Mouse (Mus musculus): ENCODE measurements around the gene Jade1. TPM values are rescaled to one million over a fixed set of nuclear protein-coding genes. Genes with fewer than 3 reads are reported as not detected.

The Jade1 gene
- polyA plus RNA-seq, 1 experiment from 2014 or later: 22.1 TPM

GRCm38 (mm10) chr3:41556451-41557266 lies 1.1 kb downstream of the Jade1 start:
- no peak overlapping the region for H3K9ac ChIP-seq (ENCODE audit: low read depth, low read length)
- WGBS: 79% methylated on average over 10 of the region's 11 CpGs
- H3K27me3 ChIP-seq (ENCODE audit: control insufficient read depth, insufficient read depth, low read length): no peaks in the 10 kb centered on the region
- no peak overlapping the region for H3K4me3 ChIP-seq (ENCODE audit: low read length)
- H3K27ac ChIP-seq (ENCODE audit: low read depth, low read length): no peak overlapping the region
- H3K9me3 ChIP-seq (ENCODE audit: control insufficient read depth, low read length): no peaks in the 10 kb centered on the region; the same call in 1 of the 2 replicates
- H3K36me3 ChIP-seq (ENCODE audit: control insufficient read depth, insufficient read depth, low read length): no peaks in the 10 kb centered on the region
- no peak for ATAC-seq (ENCODE audit: low FRiP score, low TSS enrichment)
- H3K4me1 ChIP-seq (ENCODE audit: control insufficient read depth, insufficient read depth, low read length): no peaks in the 10 kb centered on the region
- H3K4me2 ChIP-seq (replicated peaks; ENCODE audit: low read depth, low read length): no peak overlapping the region

- no peak overlapping the region for H3K9ac ChIP-seq (ENCODE audit: low read depth, low read length)
- H3K4me3 ChIP-seq (ENCODE audit: low read length): no peak overlapping the region
- no peak for ATAC-seq (ENCODE audit: low FRiP score, low TSS enrichment)
- H3K27ac ChIP-seq (ENCODE audit: low read depth, low read length): no peak overlapping the region
- no peaks in the 10 kb centered on the region for H3K36me3 ChIP-seq (ENCODE audit: control insufficient read depth, insufficient read depth, low read length)
- no peaks in the 10 kb centered on the region for H3K4me1 ChIP-seq (ENCODE audit: control insufficient read depth, insufficient read depth, low read length)
- no peak overlapping the region for H3K4me2 ChIP-seq (replicated peaks; ENCODE audit: low read depth, low read length)
- 86% methylated on average over 19 of the region's 19 CpGs for WGBS
- H3K27me3 ChIP-seq (ENCODE audit: control insufficient read depth, insufficient read depth, low read length): no peaks in the 10 kb centered on the region
- no peaks in the 10 kb centered on the region; the same call in 1 of the 2 replicates for H3K9me3 ChIP-seq (ENCODE audit: control insufficient read depth, low read length)
These were observed 1.9 kb downstream of the Jade1 start for GRCm38 (mm10) chr3:41557267-41557995.

- Histone ChIP-seq H3K9me3 (ENCODE audit: control insufficient read depth, low read length) (no peaks in the 10 kb centered on the region; the same call in 1 of the 2 replicates), H3K27ac (ENCODE audit: low read depth, low read length) (no peak overlapping the region), H3K4me2 (replicated peaks; ENCODE audit: low read depth, low read length) (no peak overlapping the region), H3K4me3 (ENCODE audit: low read length) (no peak overlapping the region), H3K4me1 (ENCODE audit: control insufficient read depth, insufficient read depth, low read length) (no peaks in the 10 kb centered on the region), H3K27me3 (ENCODE audit: control insufficient read depth, insufficient read depth, low read length) (no peaks in the 10 kb centered on the region), H3K36me3 (ENCODE audit: control insufficient read depth, insufficient read depth, low read length) (no peaks in the 10 kb centered on the region), H3K9ac (ENCODE audit: low read depth, low read length) (no peak overlapping the region)
- WGBS: 89% methylated on average over 6 of the region's 6 CpGs
- no peak for ATAC-seq (ENCODE audit: low FRiP score, low TSS enrichment)
These were observed 5.0 kb downstream of the Jade1 start for GRCm38 (mm10) chr3:41560489-41560888.

GRCm38 (mm10) chr3:41561787-41562186 lies 6.3 kb downstream of the Jade1 start:
- Histone ChIP-seq H3K36me3 (ENCODE audit: control insufficient read depth, insufficient read depth, low read length) (no peaks in the 10 kb centered on the region), H3K4me3 (ENCODE audit: low read length) (no peak overlapping the region), H3K4me1 (ENCODE audit: control insufficient read depth, insufficient read depth, low read length) (no peaks in the 10 kb centered on the region; the same call in 1 of the 2 replicates), H3K4me2 (replicated peaks; ENCODE audit: low read depth, low read length) (no peak overlapping the region), H3K9me3 (ENCODE audit: control insufficient read depth, low read length) (no peaks in the 10 kb centered on the region), H3K27me3 (ENCODE audit: control insufficient read depth, insufficient read depth, low read length) (no peaks in the 10 kb centered on the region), H3K9ac (ENCODE audit: low read depth, low read length) (no peak overlapping the region), H3K27ac (ENCODE audit: low read depth, low read length) (no peak overlapping the region)
- WGBS: 89% methylated on average over 5 of the region's 5 CpGs
- no peak for ATAC-seq (ENCODE audit: low FRiP score, low TSS enrichment)

GRCm38 (mm10) chr3:41563211-41563931 lies 7.8 kb downstream of the Jade1 start:
- no peaks in the 10 kb centered on the region for H3K36me3 ChIP-seq (ENCODE audit: control insufficient read depth, insufficient read depth, low read length)
- peak; percentile 69 for ATAC-seq (ENCODE audit: low FRiP score, low TSS enrichment)
- H3K9ac ChIP-seq (ENCODE audit: low read depth, low read length): peak overlapping the region; percentile 89
- peak overlapping the region; percentile 60 for H3K4me3 ChIP-seq (ENCODE audit: low read length)
- H3K4me2 ChIP-seq (replicated peaks; ENCODE audit: low read depth, low read length): peak overlapping the region; percentile 87
- no peaks in the 10 kb centered on the region for H3K27me3 ChIP-seq (ENCODE audit: control insufficient read depth, insufficient read depth, low read length)
- WGBS: under 1% methylated on average over 74 of the region's 81 CpGs
- H3K9me3 ChIP-seq (ENCODE audit: control insufficient read depth, low read length): no peaks in the 10 kb centered on the region
- H3K4me1 ChIP-seq (ENCODE audit: control insufficient read depth, insufficient read depth, low read length): no peaks in the 10 kb centered on the region; the same call in 1 of the 2 replicates
- peak overlapping the region; percentile 64 for H3K27ac ChIP-seq (ENCODE audit: low read depth, low read length)

- no peak for ATAC-seq (ENCODE audit: low FRiP score, low TSS enrichment)
- H3K4me1 ChIP-seq (ENCODE audit: control insufficient read depth, insufficient read depth, low read length): no peaks in the 10 kb centered on the region; the same call in 1 of the 2 replicates
- H3K9me3 ChIP-seq (ENCODE audit: control insufficient read depth, low read length): no peaks in the 10 kb centered on the region
- 0% methylated on average over 7 of the region's 7 CpGs for WGBS
- no peaks in the 10 kb centered on the region for H3K27me3 ChIP-seq (ENCODE audit: control insufficient read depth, insufficient read depth, low read length)
- H3K4me2 ChIP-seq (replicated peaks; ENCODE audit: low read depth, low read length): peak overlapping the region; percentile 87
- H3K27ac ChIP-seq (ENCODE audit: low read depth, low read length): peak overlapping the region; percentile 64
- no peaks in the 10 kb centered on the region for H3K36me3 ChIP-seq (ENCODE audit: control insufficient read depth, insufficient read depth, low read length)
- H3K4me3 ChIP-seq (ENCODE audit: low read length): peak overlapping the region; percentile 60
- H3K9ac ChIP-seq (ENCODE audit: low read depth, low read length): peak overlapping the region; percentile 89
These were observed 8.5 kb downstream of the Jade1 start for GRCm38 (mm10) chr3:41563997-41564396.

GRCm38 (mm10) chr3:41564471-41565213 lies 9.1 kb downstream of the Jade1 start:
- H3K9ac ChIP-seq (ENCODE audit: low read depth, low read length): peak overlapping the region; percentile 89
- H3K36me3 ChIP-seq (ENCODE audit: control insufficient read depth, insufficient read depth, low read length): no peaks in the 10 kb centered on the region
- H3K27me3 ChIP-seq (ENCODE audit: control insufficient read depth, insufficient read depth, low read length): no peaks in the 10 kb centered on the region
- peak; percentile 61 for ATAC-seq (ENCODE audit: low FRiP score, low TSS enrichment)
- under 1% methylated on average over 47 of the region's 60 CpGs for WGBS
- H3K4me2 ChIP-seq (replicated peaks; ENCODE audit: low read depth, low read length): peak overlapping the region; percentile 87
- peak overlapping the region; percentile 97 for H3K27ac ChIP-seq (ENCODE audit: low read depth, low read length)
- H3K9me3 ChIP-seq (ENCODE audit: control insufficient read depth, low read length): no peaks in the 10 kb centered on the region
- peak overlapping the region; percentile 60 for H3K4me3 ChIP-seq (ENCODE audit: low read length)
- no peaks in the 10 kb centered on the region; the same call in 1 of the 2 replicates for H3K4me1 ChIP-seq (ENCODE audit: control insufficient read depth, insufficient read depth, low read length)

GRCm38 (mm10) chr3:41565410-41565823 lies 9.9 kb downstream of the Jade1 start:
- peak overlapping the region; percentile 97 for H3K27ac ChIP-seq (ENCODE audit: low read depth, low read length)
- H3K4me3 ChIP-seq (ENCODE audit: low read length): peak overlapping the region; percentile 60
- peak overlapping the region; percentile 87 for H3K4me2 ChIP-seq (replicated peaks; ENCODE audit: low read depth, low read length)
- peak; percentile 66 for ATAC-seq (ENCODE audit: low FRiP score, low TSS enrichment)
- peak overlapping the region; percentile 89 for H3K9ac ChIP-seq (ENCODE audit: low read depth, low read length)
- H3K4me1 ChIP-seq (ENCODE audit: control insufficient read depth, insufficient read depth, low read length): no peaks in the 10 kb centered on the region; the same call in 1 of the 2 replicates
- no peaks in the 10 kb centered on the region for H3K9me3 ChIP-seq (ENCODE audit: control insufficient read depth, low read length)
- H3K27me3 ChIP-seq (ENCODE audit: control insufficient read depth, insufficient read depth, low read length): no peaks in the 10 kb centered on the region
- under 1% methylated on average over 29 of the region's 61 CpGs for WGBS
- no peaks in the 10 kb centered on the region for H3K36me3 ChIP-seq (ENCODE audit: control insufficient read depth, insufficient read depth, low read length)
